Mouse (Mus musculus): ENCODE data around the gene Tead1.

The Tead1 gene

GRCm38 (mm10) chr7:112784278-112784677 lies 105.2 kb downstream of the Tead1 start:
- no peak for DNase-seq

- no peak for DNase-seq
Measured at GRCm38 (mm10) chr7:112785271-112785670, 106.2 kb downstream of the Tead1 start.

GRCm38 (mm10) chr7:112786556-112787225 lies 107.6 kb downstream of the Tead1 start:
- DNase-seq: no peak

GRCm38 (mm10) chr7:112787281-112787680 lies 108.2 kb downstream of the Tead1 start:
- no peak for DNase-seq

GRCm38 (mm10) chr7:112788321-112788751 lies 109.2 kb downstream of the Tead1 start:
- DNase-seq: no peak

- no peak for DNase-seq
Measured at GRCm38 (mm10) chr7:112789693-112790092, 110.6 kb downstream of the Tead1 start.

GRCm38 (mm10) chr7:112790334-112790733 lies 111.2 kb downstream of the Tead1 start:
- DNase-seq: no peak

GRCm38 (mm10) chr7:112792679-112793078 lies 113.6 kb downstream of the Tead1 start:
- no peak for DNase-seq

- DNase-seq: no peak
Measured at GRCm38 (mm10) chr7:112793903-112794302, 114.8 kb downstream of the Tead1 start.

- no peak for DNase-seq
Measured at GRCm38 (mm10) chr7:112794481-112794880, 115.4 kb downstream of the Tead1 start.

GRCm38 (mm10) chr7:112797526-112798321 lies 118.6 kb downstream of the Tead1 start:
- DNase-seq: no peak

GRCm38 (mm10) chr7:112801706-112802105 lies 122.6 kb downstream of the Tead1 start:
- DNase-seq: no peak

- no peak for DNase-seq
Measured at GRCm38 (mm10) chr7:112806718-112807400, 127.7 kb downstream of the Tead1 start.

- DNase-seq: no peak
Measured at GRCm38 (mm10) chr7:112807401-112807751, 128.3 kb downstream of the Tead1 start.

GRCm38 (mm10) chr7:112810752-112811151 lies 131.6 kb downstream of the Tead1 start:
- DNase-seq: no peak

GRCm38 (mm10) chr7:112812037-112812775 lies 133.1 kb downstream of the Tead1 start:
- DNase-seq: no peak

GRCm38 (mm10) chr7:112813163-112813562 lies 134.0 kb downstream of the Tead1 start:
- DNase-seq: no peak

- DNase-seq: no peak
Measured at GRCm38 (mm10) chr7:112813731-112814306, 134.7 kb downstream of the Tead1 start.

GRCm38 (mm10) chr7:112816016-112816415 lies 136.9 kb downstream of the Tead1 start:
- no peak for DNase-seq

- DNase-seq: no peak
Measured at GRCm38 (mm10) chr7:112819833-112820232, 140.7 kb downstream of the Tead1 start.

- peak in 1 of 2 experiments; percentile 5 for DNase-seq
Measured at GRCm38 (mm10) chr7:112822879-112823278, 143.8 kb downstream of the Tead1 start.

GRCm38 (mm10) chr7:112823621-112824020 lies 144.5 kb downstream of the Tead1 start:
- peak; percentile 36 to 47 for DNase-seq
